Mouse (Mus musculus) mammary gland, adult 2 months (tissue): ENCODE measurements around the gene Olfr992. TPM values are rescaled to one million over a fixed set of nuclear protein-coding genes. Genes with fewer than 3 reads are reported as not detected.

Experiments
- polyA plus RNA-seq: library from polyadenylated mRNA; depleted of rRNA; stranded (reverse); fragments of >200 nt; gene quantifications from 2 replicates; pipeline ENCODE4 v1.2.3, GENCODE M21; 2012; ENCODE audit warnings: low replicate concordance; rRNA removed

The Olfr992 gene
- polyA plus RNA-seq = not detected in 2 replicates

GRCm38 (mm10) chr2:85409369-85409768 is at the start of gene Olfr992:
Gene Olfr992, minus strand, starts transcription at chr2:85409469.

GRCm38 (mm10) chr2:85443539-85443938 is 34.3 kb upstream of the Olfr992 start, which contains the start of gene Olfr995:
Gene Olfr995, minus strand, starts transcription at chr2:85443639.

GRCm38 (mm10) chr2:85436351-85436750 is 27.1 kb upstream of the Olfr992 start, which contains the start of gene Olfr994:
Gene Olfr994, minus strand, starts transcription at chr2:85436451.

GRCm38 (mm10) chr2:85414777-85415176 is 5.5 kb upstream of the Olfr992 start, which contains the start of gene Olfr993:
Gene Olfr993, minus strand, starts transcription at chr2:85414877.

GRCm38 (mm10) chr2:85363127-85363526 is 46.1 kb downstream of the Olfr992 start, which contains the start of gene Olfr988:
Gene Olfr988, minus strand, starts transcription at chr2:85363227.

Other genes with a start within 250 kb of the Olfr992 start
- gene Lrrc55, start 212.3 kb downstream of the Olfr992 start, polyA plus RNA-seq = 0.68 and 0.70 TPM in 2 replicates
- not detected in 2 replicates for gene Olfr987, start 70.2 kb downstream of the Olfr992 start, polyA plus RNA-seq
- not detected in 2 replicates for gene Olfr988, start 46.2 kb downstream of the Olfr992 start, polyA plus RNA-seq
- gene Olfr993, start 5.4 kb upstream of the Olfr992 start, polyA plus RNA-seq = not detected in 2 replicates
- gene Olfr994, start 27.0 kb upstream of the Olfr992 start, polyA plus RNA-seq = not detected in 2 replicates
- not detected in 2 replicates for gene Olfr995, start 34.2 kb upstream of the Olfr992 start, polyA plus RNA-seq
- gene 4833423E24Rik, start 109.6 kb upstream of the Olfr992 start, polyA plus RNA-seq = 0.43 TPM in 1 of 2 replicates, not detected in the other
- not detected in 2 replicates for gene Olfr996, start 169.7 kb upstream of the Olfr992 start, polyA plus RNA-seq
- gene Olfr998, start 179.5 kb upstream of the Olfr992 start, polyA plus RNA-seq = not detected in 2 replicates
- not detected in 2 replicates for gene Olfr1000, start 202.4 kb upstream of the Olfr992 start, polyA plus RNA-seq
- not detected in 2 replicates for gene Olfr1002, start 241.2 kb upstream of the Olfr992 start, polyA plus RNA-seq